14 mouse cellular contexts compared by ENCODE assay signal in genomic region chr19:26666303-26666702, GRCm38 (mm10).
"Had no signal": no experiment of that assay in that cellular context is flagged by ENCODE, and none has a peak within 500 bp of the region (broad histone marks: within the 10 kb centered on the region; RNA-seq: fewer than 3 reads in every experiment).

No protein-coding gene starts in this region.

- H3K27ac ChIP-seq: limb, embryonic 15.5 days; liver, embryonic 12.5 days; lung, embryonic 15.5 days; midbrain, embryonic 13.5 days; neural tube, embryonic 15.5 days had no signal

- H3K4me2 ChIP-seq: limb, embryonic 15.5 days; liver, embryonic 12.5 days; lung, embryonic 15.5 days; midbrain, embryonic 13.5 days; neural tube, embryonic 15.5 days had no signal

- H3K4me3 ChIP-seq: limb, embryonic 15.5 days; liver, embryonic 12.5 days; lung, embryonic 15.5 days; midbrain, embryonic 13.5 days; myocyte; neural tube, embryonic 15.5 days had no signal

- DNase-seq: kidney, adult 2 months; kidney, postnatal 25 days; layer of hippocampus, adult 9-11 months; layer of hippocampus, postnatal 36 days; lung, postnatal 14 days; thymus, adult 2 months; thymus, postnatal 25 days had no signal

- H3K4me1 ChIP-seq: limb, embryonic 15.5 days; liver, embryonic 12.5 days; lung, embryonic 15.5 days; midbrain, embryonic 13.5 days; neural tube, embryonic 15.5 days had no signal

- H3K36me3 ChIP-seq: liver, embryonic 12.5 days; lung, embryonic 15.5 days had no signal

- H3K9ac ChIP-seq: limb, embryonic 15.5 days; liver, embryonic 12.5 days; lung, embryonic 15.5 days; midbrain, embryonic 13.5 days; neural tube, embryonic 15.5 days had no signal

- ATAC-seq: intestine, embryonic 16.5 days; liver, embryonic 12.5 days; midbrain, embryonic 13.5 days had no signal

- H3K27me3 ChIP-seq: limb, embryonic 15.5 days; liver, embryonic 12.5 days; lung, embryonic 15.5 days; midbrain, embryonic 13.5 days; neural tube, embryonic 15.5 days had no signal

- H3K9me3 ChIP-seq: limb, embryonic 15.5 days; liver, embryonic 12.5 days; lung, embryonic 15.5 days; midbrain, embryonic 13.5 days; neural tube, embryonic 15.5 days had no signal
